Mouse (Mus musculus) limb, embryonic 12.5 days (tissue): ENCODE results near the gene Vipas39. TPM values are rescaled to one million over a fixed set of nuclear protein-coding genes. Genes with fewer than 3 reads are reported as not detected.
A peak's percentile ranks its signal among the peaks of the same experiment; 100 is the strongest.

ENCODE experiments used
- ATAC-seq: fragments of 200-750 bp; cut with Nextera tagmentation; 2 replicates; pipeline ENCODE4 v1.8.0; 2017; ENCODE audit warnings: low read depth, moderate TSS enrichment; ENCODE audit not compliant: insufficient number of reproducible peaks, insufficient read depth, low FRiP score, low TSS enrichment
- H3K27ac ChIP-seq: fragments of 300-500 bp; sonication (generic); 2 replicates; pipeline ENCODE4 v1.5.1; 2016; ENCODE audit warnings: mild to moderate bottlenecking, moderate library complexity
- H3K27me3 ChIP-seq: fragments of 300-500 bp; sonication (generic); 2 replicates; pipeline ENCODE4 v1.6.1; 2016; ENCODE audit warnings: mild to moderate bottlenecking, moderate library complexity
- H3K36me3 ChIP-seq: fragments of 300-500 bp; sonication (generic); 2 replicates; pipeline ENCODE4 v1.6.1; 2016; ENCODE audit warnings: mild to moderate bottlenecking, moderate library complexity
- H3K4me1 ChIP-seq: fragments of 300-500 bp; sonication (generic); replicated peaks from 2 replicates; pipeline ENCODE4 v1.6.1; 2016
- H3K4me2 ChIP-seq: fragments of 300-500 bp; sonication (generic); 2 replicates; pipeline ENCODE4 v1.6.1; 2016; ENCODE audit warnings: mild to moderate bottlenecking, moderate library complexity
- H3K4me3 ChIP-seq: fragments of 300-500 bp; sonication (generic); replicated peaks from 2 replicates; pipeline ENCODE4 v1.5.1; 2016; ENCODE audit warnings: mild to moderate bottlenecking
- H3K9ac ChIP-seq: fragments of 300-500 bp; sonication (generic); replicated peaks from 2 replicates; pipeline ENCODE4 v1.6.1; 2016; ENCODE audit warnings: mild to moderate bottlenecking, moderate library complexity
- H3K9me3 ChIP-seq: fragments of 300-500 bp; sonication (generic); 2 replicates; pipeline ENCODE4 v1.6.1; 2016; ENCODE audit warnings: mild to moderate bottlenecking, moderate library complexity
- WGBS: fragments of 180-500 bp; shearing (Covaris S2); methylation state at CpG from one replicate; pipeline ENCODE4 v1.1.7; 2016; 5-methylcytosine and 5-hydroxymethylcytosine counted together
- polyA plus RNA-seq: library from polyadenylated mRNA; unstranded; fragments of >200 nt; fragmentation: Nextera tagmentation; extraction: Ambion mirVana; gene quantifications from 2 replicates; pipeline ENCODE4 v1.2.1, GENCODE M21; 2016

Vipas39 gene
- polyA plus RNA-seq, 1 experiment from 2014 or later = 55.1 TPM

GRCm38 (mm10) chr12:87266827-87267603, 959 bp upstream of the Vipas39 start:
- Histone ChIP-seq H3K4me2 (peak overlapping the region; percentile 81), H3K27me3 (no peaks in the 10 kb centered on the region), H3K9ac (peak overlapping the region; percentile 73), H3K36me3 (peaks cover 56% of the 10 kb centered on the region), H3K27ac (peak overlapping the region; percentile 94), H3K4me1 (peaks cover 13% of the 10 kb centered on the region), H3K9me3 (no peaks in the 10 kb centered on the region), H3K4me3 (peak overlapping the region; percentile 77)
- ATAC-seq = peak; percentile 71
- WGBS = under 1% methylated on average over 31 of the region's 31 CpGs

GRCm38 (mm10) chr12:87265444-87265843, 612 bp downstream of the Vipas39 start:
- Histone ChIP-seq H3K4me2 (peak overlapping the region; percentile 81), H3K9me3 (no peaks in the 10 kb centered on the region), H3K27ac (peak overlapping the region; percentile 94; the same call in 1 of the 2 replicates), H3K4me1 (peaks cover 13% of the 10 kb centered on the region), H3K9ac (peak overlapping the region; percentile 73), H3K36me3 (peaks cover 55% of the 10 kb centered on the region), H3K4me3 (peak overlapping the region; percentile 77), H3K27me3 (no peaks in the 10 kb centered on the region)
- WGBS = 23% methylated on average over 11 of the region's 11 CpGs
- ATAC-seq = no peak

DNA sequence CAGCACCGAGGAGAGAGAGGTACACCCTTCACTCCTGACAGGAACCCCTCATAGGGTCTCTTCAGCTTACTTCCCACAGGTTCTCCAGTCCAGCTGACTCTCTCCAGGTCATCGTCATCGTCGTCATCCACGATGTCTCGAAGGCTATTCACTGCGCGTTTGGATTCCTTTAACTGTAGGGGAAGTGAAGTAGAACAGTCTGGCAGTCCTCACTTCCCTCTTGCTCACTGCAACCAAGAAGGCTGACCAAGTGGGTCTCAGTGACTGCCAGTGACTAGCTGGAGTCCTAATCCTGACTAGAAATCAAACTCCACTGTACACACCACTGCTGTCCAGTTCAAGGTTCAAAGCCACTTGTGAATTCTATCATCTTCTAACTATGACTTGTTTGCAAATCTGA, 5.5 kb downstream of the Vipas39 start:
- H3K4me2 ChIP-seq = no peak overlapping the region
- no peak overlapping the region for H3K9ac ChIP-seq
- 96% methylated on average over 8 of the region's 8 CpGs for WGBS
- ATAC-seq = no peak
- no peaks in the 10 kb centered on the region for H3K27me3 ChIP-seq
- no peaks in the 10 kb centered on the region for H3K9me3 ChIP-seq
- 0 out of 2 replicates have a peak, but pooled peaks cover 3% of the 10 kb centered on the region for H3K4me1 ChIP-seq
- H3K27ac ChIP-seq = no peak overlapping the region
- no peak overlapping the region for H3K4me3 ChIP-seq
- H3K36me3 ChIP-seq = peaks cover 81% of the 10 kb centered on the region

DNA sequence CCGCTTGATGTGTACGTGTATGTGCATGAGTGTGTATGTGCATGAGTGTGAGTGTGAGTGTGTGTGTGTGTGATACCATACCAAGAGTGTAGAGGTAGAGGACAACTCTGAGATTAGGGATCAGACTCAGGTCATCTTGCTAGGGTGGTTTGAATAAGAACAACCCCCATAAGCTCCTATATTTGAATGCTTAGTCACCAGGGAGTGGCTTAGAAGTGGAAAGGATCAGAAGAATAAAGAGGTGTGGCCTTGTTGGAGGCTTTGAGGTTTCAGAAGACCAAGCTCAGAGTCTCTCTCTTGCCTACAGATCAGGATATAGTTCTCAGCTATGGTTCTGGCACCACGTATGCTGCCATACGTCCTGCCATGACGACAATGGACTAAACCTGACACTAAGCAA, 9.4 kb downstream of the Vipas39 start:
- no peaks in the 10 kb centered on the region for H3K4me1 ChIP-seq
- no peak overlapping the region for H3K4me2 ChIP-seq
- H3K36me3 ChIP-seq = peaks cover 93% of the 10 kb centered on the region
- 92% methylated on average over 5 of the region's 5 CpGs for WGBS
- H3K9ac ChIP-seq = no peak overlapping the region
- no peak for ATAC-seq
- H3K27ac ChIP-seq = no peak overlapping the region
- no peaks in the 10 kb centered on the region for H3K9me3 ChIP-seq
- H3K27me3 ChIP-seq = no peaks in the 10 kb centered on the region
- H3K4me3 ChIP-seq = no peak overlapping the region

DNA sequence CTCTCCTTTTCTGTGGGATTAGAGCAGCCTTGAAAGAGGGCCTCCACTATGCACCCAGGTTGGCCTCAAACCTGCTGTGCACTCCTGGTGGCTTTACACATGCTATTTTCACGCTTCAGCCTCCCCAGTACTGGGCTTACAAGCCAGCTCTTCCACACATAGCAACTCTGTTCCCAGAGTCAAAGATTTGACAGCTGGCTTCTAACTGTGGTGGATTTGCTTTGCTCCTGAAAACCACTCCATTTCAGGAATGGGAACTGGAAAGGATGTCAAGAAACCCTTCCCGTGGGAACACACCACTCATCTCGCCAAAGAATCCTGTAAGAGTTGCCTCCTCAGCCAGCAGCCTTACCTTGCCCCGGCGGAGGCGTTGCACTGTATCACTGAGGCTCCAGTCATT, 12.2 kb downstream of the Vipas39 start:
- 95% methylated on average over 6 of the region's 6 CpGs for WGBS
- Histone ChIP-seq H3K4me3 (no peak overlapping the region), H3K9me3 (no peaks in the 10 kb centered on the region), H3K27ac (no peak overlapping the region), H3K9ac (no peak overlapping the region), H3K27me3 (no peaks in the 10 kb centered on the region), H3K36me3 (peaks cover 95% of the 10 kb centered on the region), H3K4me2 (no peak overlapping the region), H3K4me1 (no peaks in the 10 kb centered on the region)
- no peak for ATAC-seq

DNA sequence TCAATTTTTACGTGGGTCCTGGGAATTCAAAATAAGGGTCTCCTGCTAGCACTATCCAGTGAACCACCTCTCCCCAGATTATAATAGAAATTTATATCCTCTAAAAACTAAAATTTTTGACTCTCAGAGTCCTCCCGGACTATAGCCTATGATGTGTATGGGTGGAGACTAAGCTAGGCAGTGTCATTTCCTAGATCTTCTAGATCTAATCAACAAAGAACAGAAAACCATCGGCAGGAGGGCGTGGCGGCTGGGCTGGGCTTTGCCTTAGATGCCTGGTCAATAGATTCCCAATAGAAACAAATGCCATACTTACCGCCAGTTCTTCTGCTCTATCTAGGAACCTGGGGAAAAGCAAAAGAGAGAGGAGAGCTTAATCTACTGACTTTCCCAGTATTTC, 15.9 kb downstream of the Vipas39 start:
- ATAC-seq = no peak
- H3K36me3 ChIP-seq = peaks cover 91% of the 10 kb centered on the region
- 92% methylated on average over 6 of the region's 6 CpGs for WGBS

GRCm38 (mm10) chr12:87238632-87239031, 27.4 kb downstream of the Vipas39 start, which contains the start of gene Noxred1:
Noxred1 (minus strand) TSS chr12:87238732.
- Histone ChIP-seq H3K27ac (no peak within 1 kb of the TSS), H3K36me3 (peaks cover 57% of the 10 kb centered on the region), H3K9me3 (no peaks in the 10 kb centered on the region), H3K27me3 (no peaks in the 10 kb centered on the region), H3K4me3 (no peak within 1 kb of the TSS), H3K9ac (no peak within 1 kb of the TSS), H3K4me2 (no peak within 1 kb of the TSS), H3K4me1 (no peaks in the 10 kb centered on the region)
- WGBS = 89% methylated on average over 1 of the region's 1 CpGs
- ATAC-seq = no peak

More for the DNA sequence above, 15.9 kb downstream of the Vipas39 start:
- Histone ChIP-seq H3K9me3 (no peaks in the 10 kb centered on the region), H3K27ac (no peak overlapping the region), H3K4me2 (no peak overlapping the region), H3K4me3 (no peak overlapping the region), H3K4me1 (no peaks in the 10 kb centered on the region), H3K27me3 (no peaks in the 10 kb centered on the region), H3K9ac (no peak overlapping the region)

DNA sequence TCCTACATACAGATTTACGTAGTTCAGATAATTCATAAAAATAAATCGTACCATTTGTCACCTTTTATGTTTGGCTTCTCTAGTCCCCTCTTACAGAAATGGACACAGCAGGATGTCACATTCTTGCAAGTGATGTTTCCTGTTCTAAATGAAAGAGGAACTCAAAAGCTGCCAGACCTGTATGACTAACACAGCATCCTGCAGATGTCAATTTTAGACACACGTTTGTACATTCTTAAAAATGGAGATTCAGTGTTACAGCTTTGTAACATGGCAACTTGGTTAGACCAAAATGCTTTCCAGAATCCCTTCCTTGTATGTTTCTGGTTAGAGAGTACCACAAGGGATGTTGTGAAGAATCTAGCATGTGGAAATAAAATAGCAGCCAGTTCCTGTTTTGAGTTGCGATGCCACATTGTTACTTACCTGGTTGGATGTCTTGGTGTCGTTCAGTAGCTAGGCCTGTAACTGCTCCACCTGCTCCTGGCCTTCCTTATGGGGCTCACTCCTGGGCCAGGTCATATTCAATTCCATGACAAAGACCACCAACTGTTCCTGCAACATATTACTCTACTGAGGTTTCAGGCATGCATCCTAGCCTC, 29.1 kb downstream of the Vipas39 start:
- Histone ChIP-seq H3K9ac (no peak overlapping the region), H3K4me3 (no peak overlapping the region), H3K4me1 (no peaks in the 10 kb centered on the region), H3K9me3 (no peaks in the 10 kb centered on the region), H3K27ac (no peak overlapping the region), H3K27me3 (no peaks in the 10 kb centered on the region), H3K36me3 (peaks cover 43% of the 10 kb centered on the region), H3K4me2 (no peak overlapping the region)
- no peak for ATAC-seq
- 88% methylated on average over 5 of the region's 5 CpGs for WGBS

GRCm38 (mm10) chr12:87230379-87230895, 35.6 kb downstream of the Vipas39 start:
- H3K36me3 ChIP-seq = no peaks in the 10 kb centered on the region
- no peaks in the 10 kb centered on the region for H3K4me1 ChIP-seq
- no peaks in the 10 kb centered on the region for H3K9me3 ChIP-seq
- H3K9ac ChIP-seq = no peak overlapping the region
- no peak for ATAC-seq
- H3K27ac ChIP-seq = no peak overlapping the region
- H3K4me2 ChIP-seq = no peak overlapping the region
- no peaks in the 10 kb centered on the region for H3K27me3 ChIP-seq
- H3K4me3 ChIP-seq = no peak overlapping the region

DNA sequence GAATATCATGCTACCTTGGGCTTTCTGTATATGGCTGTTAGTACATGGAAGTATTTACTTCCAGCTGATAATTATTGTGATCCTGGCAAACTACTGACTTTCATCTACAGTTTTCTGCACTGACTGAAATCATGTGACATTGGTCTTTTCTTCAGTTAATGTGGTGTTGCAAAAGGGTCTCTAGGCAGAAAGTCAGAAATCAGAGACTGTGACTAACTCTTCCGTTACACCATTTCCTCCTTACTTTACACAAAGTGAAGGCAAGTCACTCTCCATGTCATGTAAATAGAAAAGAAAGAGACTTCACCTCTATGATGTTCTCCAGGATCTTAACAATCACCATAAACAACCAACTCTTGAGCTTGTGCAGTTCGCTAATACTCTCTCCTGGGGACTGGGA, 36.4 kb downstream of the Vipas39 start:
- H3K4me3 ChIP-seq = no peak overlapping the region
- ATAC-seq = no peak
- H3K27me3 ChIP-seq = no peaks in the 10 kb centered on the region
- no peak overlapping the region for H3K9ac ChIP-seq
- 83% methylated on average over 2 of the region's 2 CpGs for WGBS
- H3K9me3 ChIP-seq = no peaks in the 10 kb centered on the region
- H3K4me2 ChIP-seq = no peak overlapping the region
- H3K36me3 ChIP-seq = no peaks in the 10 kb centered on the region
- no peak overlapping the region for H3K27ac ChIP-seq
- no peaks in the 10 kb centered on the region for H3K4me1 ChIP-seq

DNA sequence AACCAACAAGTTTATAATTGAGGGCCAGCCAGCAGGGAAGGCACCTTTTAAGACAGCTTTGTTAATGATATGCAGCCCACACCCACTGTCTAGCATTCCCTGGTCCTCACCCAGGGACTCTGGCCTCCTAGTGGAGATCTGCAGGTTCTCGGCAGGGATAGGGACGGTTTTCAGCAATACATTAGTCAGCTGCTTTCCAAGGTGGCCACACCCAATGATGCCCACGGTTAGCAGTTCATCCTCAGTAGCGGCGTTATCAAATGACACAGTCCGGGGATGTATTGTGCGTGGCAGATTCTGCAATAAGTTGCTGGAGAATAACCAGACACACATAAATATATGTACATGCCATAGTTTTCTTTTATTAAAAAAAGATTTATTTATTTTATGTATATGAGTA, 39.3 kb downstream of the Vipas39 start:
- WGBS = 74% methylated on average over 7 of the region's 7 CpGs

More for the DNA sequence above, 39.3 kb downstream of the Vipas39 start:
- no peak overlapping the region for H3K4me3 ChIP-seq
- no peaks in the 10 kb centered on the region for H3K36me3 ChIP-seq
- no peak overlapping the region for H3K4me2 ChIP-seq
- no peaks in the 10 kb centered on the region for H3K27me3 ChIP-seq
- H3K9ac ChIP-seq = no peak overlapping the region
- no peaks in the 10 kb centered on the region for H3K9me3 ChIP-seq
- no peak overlapping the region for H3K27ac ChIP-seq
- no peaks in the 10 kb centered on the region for H3K4me1 ChIP-seq
- no peak for ATAC-seq
